Mouse (Mus musculus) embryonic facial prominence, embryonic 10.5 days (tissue): ENCODE data around the gene Dip2b. TPM values are rescaled to one million over a fixed set of nuclear protein-coding genes. Genes with fewer than 3 reads are reported as not detected.
"Not testable (repeated sequence)": the region's sequence is repeated elsewhere in the genome, so short reads cannot be mapped to it uniquely, and the experiment has no call there.

Experiments
- DNase-seq: peaks from one replicate; pipeline ENCODE4 v3.0.0-alpha.2; 2017; ENCODE audit warnings: low spot score
- H3K27ac ChIP-seq: fragments of 300-500 bp; sonication (generic); replicated peaks from 2 replicates; pipeline ENCODE4 v1.5.1; 2016; ENCODE audit warnings: mild to moderate bottlenecking
- H3K27me3 ChIP-seq: fragments of 300-500 bp; sonication (generic); replicated peaks from 2 replicates; pipeline ENCODE4 v1.6.1; 2016; ENCODE audit warnings: low read depth, mild to moderate bottlenecking; ENCODE audit not compliant: poor library complexity, severe bottlenecking
- H3K36me3 ChIP-seq: fragments of 300-500 bp; sonication (generic); replicated peaks from 2 replicates; pipeline ENCODE4 v1.6.1; 2016; ENCODE audit warnings: mild to moderate bottlenecking, moderate library complexity
- H3K4me1 ChIP-seq: fragments of 300-500 bp; sonication (generic); 2 replicates; pipeline ENCODE4 v1.6.1; 2016
- H3K4me3 ChIP-seq: fragments of 300-500 bp; sonication (generic); 2 replicates; pipeline ENCODE4 v1.5.1; 2016; ENCODE audit warnings: mild to moderate bottlenecking, moderate library complexity
- H3K9me3 ChIP-seq: fragments of 300-500 bp; sonication (generic); 2 replicates; pipeline ENCODE4 v1.6.1; 2016; ENCODE audit warnings: mild to moderate bottlenecking
- WGBS: fragments of 180-500 bp; shearing (Covaris S2); methylation state at CpG from one replicate; pipeline ENCODE4 v1.1.7; 2016; 5-methylcytosine and 5-hydroxymethylcytosine counted together
- polyA plus RNA-seq: library from polyadenylated mRNA; unstranded; fragments of >200 nt; fragmentation: Nextera tagmentation; extraction: Ambion mirVana; gene quantifications from 2 replicates; pipeline ENCODE4 v1.2.1, GENCODE M21; 2016

Dip2b gene
- polyA plus RNA-seq, 1 experiment from 2014 or later, result 16.2 TPM

GRCm38 (mm10) chr15:100251153-100251780 is 212.8 kb downstream of the Dip2b start:
- Histone ChIP-seq H3K27me3 (no peaks in the 10 kb centered on the region), H3K4me1 (no peaks in the 10 kb centered on the region), H3K4me3 (no peak overlapping the region), H3K27ac (no peak overlapping the region), H3K36me3 (peaks cover 100% of the 10 kb centered on the region), H3K9me3 (no peaks in the 10 kb centered on the region)
- no peak for DNase-seq
- 94% methylated on average over 6 of the region's 6 CpGs for WGBS

- H3K27me3 ChIP-seq, result no peaks in the 10 kb centered on the region
- no peaks in the 10 kb centered on the region for H3K4me1 ChIP-seq
- H3K4me3 ChIP-seq, result no peak overlapping the region
- no peak overlapping the region for H3K27ac ChIP-seq
- no peaks in the 10 kb centered on the region for H3K9me3 ChIP-seq
- peaks cover 95% of the 10 kb centered on the region for H3K36me3 ChIP-seq
- 90% methylated on average over 6 of the region's 6 CpGs for WGBS
- no peak for DNase-seq
Observed at GRCm38 (mm10) chr15:100256386-100256785, 217.9 kb downstream of the Dip2b start.

GRCm38 (mm10) chr15:100257305-100257704 is 218.8 kb downstream of the Dip2b start:
- no peak overlapping the region for H3K27ac ChIP-seq
- DNase-seq, result no peak

GRCm38 (mm10) chr15:100258646-100259425 is 220.4 kb downstream of the Dip2b start:
- WGBS, result 94% methylated on average over 7 of the region's 7 CpGs
- Histone ChIP-seq H3K27ac (no peak overlapping the region), H3K4me3 (no peak overlapping the region), H3K36me3 (peaks cover 82% of the 10 kb centered on the region), H3K4me1 (no peaks in the 10 kb centered on the region), H3K27me3 (no peaks in the 10 kb centered on the region), H3K9me3 (no peaks in the 10 kb centered on the region)
- DNase-seq, result no peak

More at GRCm38 (mm10) chr15:100257305-100257704, 218.8 kb downstream of the Dip2b start:
- 89% methylated on average over 5 of the region's 5 CpGs for WGBS
- Histone ChIP-seq H3K4me3 (no peak overlapping the region), H3K27me3 (no peaks in the 10 kb centered on the region), H3K9me3 (no peaks in the 10 kb centered on the region), H3K4me1 (no peaks in the 10 kb centered on the region), H3K36me3 (peaks cover 95% of the 10 kb centered on the region)

- not testable (repeated sequence) for H3K4me1 ChIP-seq, H3K27ac ChIP-seq, DNase-seq, H3K27me3 ChIP-seq, H3K4me3 ChIP-seq, H3K9me3 ChIP-seq
- WGBS, result 90% methylated on average over 7 of the region's 7 CpGs
- H3K36me3 ChIP-seq, result peaks cover 67% of the 10 kb centered on the region
Observed at GRCm38 (mm10) chr15:100260351-100260750, 221.9 kb downstream of the Dip2b start.

- DNase-seq, result no peak
- H3K36me3 ChIP-seq, result peaks cover 37% of the 10 kb centered on the region
- no peak overlapping the region for H3K27ac ChIP-seq
- H3K4me1 ChIP-seq, result no peaks in the 10 kb centered on the region
- WGBS, result 20% methylated on average over 4 of the region's 4 CpGs
- H3K4me3 ChIP-seq, result no peak overlapping the region
- no peaks in the 10 kb centered on the region for H3K9me3 ChIP-seq
- H3K27me3 ChIP-seq, result no peaks in the 10 kb centered on the region
Observed at GRCm38 (mm10) chr15:100263246-100263905, 224.9 kb downstream of the Dip2b start.

GRCm38 (mm10) chr15:100265586-100266325 is 227.3 kb downstream of the Dip2b start:
- no peak for DNase-seq
- Histone ChIP-seq H3K4me1 (no peaks in the 10 kb centered on the region), H3K4me3 (no peak overlapping the region), H3K27me3 (peaks cover 20% of the 10 kb centered on the region), H3K36me3 (peaks cover 16% of the 10 kb centered on the region), H3K27ac (no peak overlapping the region), H3K9me3 (no peaks in the 10 kb centered on the region)
- 84% methylated on average over 4 of the region's 5 CpGs for WGBS

GRCm38 (mm10) chr15:100268916-100269315 is 230.5 kb downstream of the Dip2b start:
- Histone ChIP-seq H3K9me3 (peaks cover 9% of the 10 kb centered on the region), H3K36me3 (no peaks in the 10 kb centered on the region), H3K4me1 (no peaks in the 10 kb centered on the region), H3K27ac (no peak overlapping the region), H3K4me3 (no peak overlapping the region), H3K27me3 (peaks cover 27% of the 10 kb centered on the region)
- whole genome bisulfite sequencing, result 76% methylated on average over 2 of the region's 2 CpGs
- DNase-seq, result no peak

Other genes with a start within 250 kb of the Dip2b start
- gene Lima1, start 163.2 kb upstream of the Dip2b start, polyA plus RNA-seq, result 62.3 and 65.4 TPM in 2 replicates
- not detected in 2 replicates for gene Fam186a, start 71.6 kb upstream of the Dip2b start, polyA plus RNA-seq
- gene Larp4, start 68.6 kb upstream of the Dip2b start, polyA plus RNA-seq, result 38.0 and 40.7 TPM in 2 replicates
- gene Atf1, start 189.2 kb downstream of the Dip2b start, polyA plus RNA-seq, result 36.8 and 42.2 TPM in 2 replicates
- not detected in 2 replicates for gene Tmprss12, start 242.2 kb downstream of the Dip2b start, polyA plus RNA-seq